19 mouse cellular contexts compared by ENCODE assay signal in the genomic region with DNA sequence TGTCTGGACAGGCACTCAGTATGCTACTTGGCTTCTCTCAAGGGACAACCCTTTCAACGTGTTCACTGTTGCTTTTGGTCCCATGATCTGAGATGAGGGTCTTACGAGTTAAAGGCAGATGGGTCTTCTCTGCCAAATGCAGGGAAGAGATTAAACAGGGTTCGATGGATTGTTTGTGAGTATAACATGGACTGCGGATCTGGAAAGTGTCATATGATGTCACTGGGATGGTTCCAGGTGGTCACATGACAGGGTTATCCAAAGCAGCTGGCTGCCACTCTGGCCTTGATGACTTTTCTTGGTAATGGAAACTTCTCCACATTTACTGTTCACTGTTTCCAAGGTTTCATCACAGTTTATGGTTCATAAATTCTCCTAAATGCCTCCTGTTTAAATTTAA. TPM values are rescaled to one million over a fixed set of nuclear protein-coding genes. Genes with fewer than 3 reads are reported as not detected.
DNase-seq lines count a peak whose midpoint lies in the region; ATAC-seq and TF ChIP-seq lines count a peak whose summit lies in the region.
"Had no signal": no experiment of that assay in that cellular context is flagged by ENCODE, and none has a peak within 500 bp of the region (broad histone marks: within the 10 kb centered on the region; RNA-seq: fewer than 3 reads in every experiment).

No protein-coding gene starts in this region.

- H3K36me3 ChIP-seq in liver, adult 2 months (ENCODE audit: control insufficient read depth, insufficient read depth, low read length), result no peaks in the 10 kb centered on the region
- no peaks in the 10 kb centered on the region for H3K36me3 ChIP-seq in liver, embryonic 11.5 days (ENCODE audit: control insufficient read depth, insufficient read depth, low read length)
- H3K36me3 ChIP-seq in intestine, embryonic 16.5 days (ENCODE audit: control insufficient read depth, insufficient read depth, low read length), result no peaks in the 10 kb centered on the region
- no peaks in the 10 kb centered on the region for H3K36me3 ChIP-seq in stomach, embryonic 16.5 days (ENCODE audit: control insufficient read depth, insufficient read depth, low read length)
- H3K36me3 ChIP-seq: embryonic facial prominence, embryonic 12.5 days; forebrain, embryonic 15.5 days; heart, embryonic 13.5 days; hindbrain, embryonic 12.5 days had no signal

- H3K79me2 ChIP-seq in liver, adult 2 months (ENCODE audit: control insufficient read depth, insufficient read depth, low read length), result no peaks in the 10 kb centered on the region

- no peaks in the 10 kb centered on the region for H3K9me3 ChIP-seq in liver, embryonic 11.5 days (ENCODE audit: control insufficient read depth, low read length)
- H3K9me3 ChIP-seq in intestine, embryonic 16.5 days (ENCODE audit: control insufficient read depth, low read length), result no peaks in the 10 kb centered on the region
- H3K9me3 ChIP-seq in stomach, embryonic 16.5 days (replicated peaks; ENCODE audit: control insufficient read depth, low read length), result no peaks in the 10 kb centered on the region
- H3K9me3 ChIP-seq: embryonic facial prominence, embryonic 12.5 days; forebrain, embryonic 15.5 days; heart, embryonic 13.5 days; hindbrain, embryonic 12.5 days had no signal

- no peaks in the 10 kb centered on the region for H3K4me1 ChIP-seq in liver, adult 2 months (ENCODE audit: control insufficient read depth, insufficient read depth, low read length)
- H3K4me1 ChIP-seq in liver, embryonic 11.5 days (replicated peaks; ENCODE audit: control insufficient read depth, insufficient read depth, low read length), result no peaks in the 10 kb centered on the region
- H3K4me1 ChIP-seq in intestine, embryonic 16.5 days (ENCODE audit: control insufficient read depth, insufficient read depth, low read length), result peaks cover 5% of the 10 kb centered on the region; the same call in 1 of the 2 replicates
- H3K4me1 ChIP-seq in stomach, embryonic 16.5 days (ENCODE audit: control insufficient read depth, insufficient read depth, low read length), result 0 out of 2 replicates have a peak, but pooled peaks cover 2% of the 10 kb centered on the region
- H3K4me1 ChIP-seq: forebrain, embryonic 15.5 days; heart, embryonic 13.5 days; hindbrain, embryonic 12.5 days had no signal

- 57% methylated on average over 4 of the region's 4 CpGs for WGBS in liver, adult 2 months
- 60% methylated on average over 4 of the region's 4 CpGs for WGBS in liver, embryonic 11.5 days
- WGBS in intestine, embryonic 16.5 days, result 43% methylated on average over 4 of the region's 4 CpGs
- WGBS in stomach, embryonic 16.5 days, result 40% methylated on average over 4 of the region's 4 CpGs

- no peak for ATAC-seq in liver, embryonic 11.5 days (replicated peaks; ENCODE audit: low FRiP score)
- peak; percentile 59; the same call in 1 of the 2 replicates for ATAC-seq in intestine, embryonic 16.5 days
- ATAC-seq in stomach, embryonic 16.5 days (ENCODE audit: insufficient read depth, low FRiP score), result peak; percentile 79
- ATAC-seq: forebrain, embryonic 15.5 days; hindbrain, embryonic 16.5 days had no signal

- no peak overlapping the region for H3K27ac ChIP-seq in liver, adult 2 months (replicated peaks; ENCODE audit: insufficient read depth, low read depth, low read length)
- no peak overlapping the region for H3K27ac ChIP-seq in liver, embryonic 11.5 days (ENCODE audit: low read depth, low read length)
- H3K27ac ChIP-seq in intestine, embryonic 16.5 days (ENCODE audit: low read length), result no peak overlapping the region
- H3K27ac ChIP-seq in stomach, embryonic 16.5 days (ENCODE audit: low read length), result no peak overlapping the region
- H3K27ac ChIP-seq: embryonic facial prominence, embryonic 12.5 days; forebrain, embryonic 15.5 days; heart, adult 2 months; heart, embryonic 13.5 days; hindbrain, embryonic 12.5 days had no signal

- no peak overlapping the region for H3K4me2 ChIP-seq in liver, embryonic 11.5 days
- no peak overlapping the region for H3K4me2 ChIP-seq in intestine, embryonic 16.5 days (ENCODE audit: low read depth, low read length)
- H3K4me2 ChIP-seq in stomach, embryonic 16.5 days (ENCODE audit: low read depth, low read length), result no peak overlapping the region
- H3K4me2 ChIP-seq: embryonic facial prominence, embryonic 12.5 days; forebrain, embryonic 15.5 days; heart, embryonic 13.5 days; hindbrain, embryonic 12.5 days had no signal

- H3K27me3 ChIP-seq in liver, adult 2 months (ENCODE audit: control insufficient read depth, insufficient read depth, low read length), result no peaks in the 10 kb centered on the region
- H3K27me3 ChIP-seq in liver, embryonic 11.5 days (replicated peaks; ENCODE audit: control insufficient read depth, insufficient read depth, low read length), result no peaks in the 10 kb centered on the region
- H3K27me3 ChIP-seq in intestine, embryonic 16.5 days (replicated peaks; ENCODE audit: control insufficient read depth, insufficient read depth, low read length), result no peaks in the 10 kb centered on the region
- H3K27me3 ChIP-seq in stomach, embryonic 16.5 days (ENCODE audit: control insufficient read depth, insufficient read depth, low read length), result no peaks in the 10 kb centered on the region
- H3K27me3 ChIP-seq: embryonic facial prominence, embryonic 12.5 days; forebrain, embryonic 15.5 days; heart, embryonic 13.5 days; hindbrain, embryonic 12.5 days had no signal

- no peak overlapping the region for H3K4me3 ChIP-seq in liver, adult 2 months (ENCODE audit: insufficient read depth, low read depth, low read length)
- no peak overlapping the region for H3K4me3 ChIP-seq in liver, embryonic 11.5 days (ENCODE audit: low read depth, low read length)
- H3K4me3 ChIP-seq in intestine, embryonic 16.5 days (ENCODE audit: low read length), result no peak overlapping the region
- no peak overlapping the region for H3K4me3 ChIP-seq in stomach, embryonic 16.5 days (replicated peaks; ENCODE audit: low read length)
- H3K4me3 ChIP-seq: embryonic facial prominence, embryonic 12.5 days; forebrain, embryonic 15.5 days; heart, adult 2 months; heart, embryonic 13.5 days; hindbrain, embryonic 12.5 days had no signal

- DNase-seq in liver, adult 2 months (ENCODE audit: extremely low read depth, low read depth, low spot score), result peak; percentile 7
- DNase-seq in liver, embryonic 11.5 days (ENCODE audit: low spot score), result no peak
- DNase-seq in layer of hippocampus, postnatal 25 days (ENCODE audit: extremely low spot score in 1 of 2, low spot score in 1 of 2), result no peak
- DNase-seq in retina, postnatal 1 day, result no peak
- DNase-seq: adrenal gland, adult 8-10 months; cerebellum, adult 11-12 months; cerebellum, adult 9-10 months; cerebellum, postnatal 25 days; gastrocnemius, postnatal 10 days; heart, adult 2 months; heart, postnatal 36 days had no signal

- TF ChIP-seq CTCF in liver, adult 2 months (IDR thresholded peaks at IDR 0.05; ENCODE audit: low read depth, low read length), result no peak

- no peak for TF ChIP-seq POLR2A in liver, adult 2 months (IDR thresholded peaks at IDR 0.05; ENCODE audit: extremely low read depth, insufficient read depth, low read length)

- H3K9ac ChIP-seq in liver, adult 2 months (ENCODE audit: low read depth, low read length), result no peak overlapping the region
- H3K9ac ChIP-seq in liver, embryonic 11.5 days (ENCODE audit: low read depth, low read length), result no peak overlapping the region
- no peak overlapping the region for H3K9ac ChIP-seq in intestine, embryonic 16.5 days (ENCODE audit: low read depth, low read length)
- H3K9ac ChIP-seq in stomach, embryonic 16.5 days (ENCODE audit: low read length), result no peak overlapping the region
- H3K9ac ChIP-seq: embryonic facial prominence, embryonic 12.5 days; forebrain, embryonic 15.5 days; heart, embryonic 13.5 days; hindbrain, embryonic 12.5 days had no signal

RNA-seq across cellular contexts. Expression of a gene that starts 12.0 kb away (rescaled TPM):
- 31.3 and 46.8 TPM in 2 replicates for total RNA-seq in liver, adult 2 months (2014; rRNA removed)
- 6.9 and 7.5 TPM in 2 replicates for polyA plus RNA-seq in liver, adult 2 months (2012; rRNA removed)
- polyA plus RNA-seq in liver, embryonic 11.5 days (2014; fragmentation: Nextera tagmentation; extraction: Ambion mirVana), result 4.8 and 5.4 TPM in 2 replicates
- polyA plus RNA-seq in intestine, embryonic 16.5 days (2015; fragmentation: Nextera tagmentation; extraction: Ambion mirVana), result 9.6 and 10.0 TPM in 2 replicates
- 18.2 and 21.7 TPM in 2 replicates for polyA plus RNA-seq in stomach, embryonic 16.5 days (2015; fragmentation: Nextera tagmentation; extraction: Ambion mirVana)
- total RNA-seq in layer of hippocampus, postnatal 25 days (2021), result 10 to 100 TPM; 53.0 to 55.5 TPM
- total RNA-seq: CH12.LX had no signal
